Mouse (Mus musculus) heart, embryonic 11.5 days (tissue): Measurements from ENCODE around the gene Aifm3. TPM values are rescaled to one million over a fixed set of nuclear protein-coding genes. Genes with fewer than 3 reads are reported as not detected.
A peak's percentile ranks its signal among the peaks of the same experiment; 100 is the strongest.

Experiments
- ATAC-seq: fragments of 200-750 bp; cut with Nextera tagmentation; replicated peaks from 2 replicates; pipeline ENCODE4 v1.8.0; 2017; ENCODE audit warnings: moderate library complexity; ENCODE audit not compliant: insufficient number of reproducible peaks, low FRiP score, low TSS enrichment
- H3K27ac ChIP-seq: fragments of 300-500 bp; sonication (generic); 2 replicates; pipeline ENCODE4 v1.5.1; 2014; ENCODE audit warnings: mild to moderate bottlenecking, low read depth, low read length
- H3K27me3 ChIP-seq: fragments of 300-500 bp; sonication (generic); 2 replicates; pipeline ENCODE4 v1.6.1; 2014; ENCODE audit warnings: mild to moderate bottlenecking, low read length, mixed read lengths; ENCODE audit not compliant: control insufficient read depth, insufficient read depth
- H3K36me3 ChIP-seq: fragments of 300-500 bp; sonication (generic); 2 replicates; pipeline ENCODE4 v1.6.1; 2014; ENCODE audit warnings: mild to moderate bottlenecking, low read length, moderate library complexity, mixed read lengths; ENCODE audit not compliant: control insufficient read depth, insufficient read depth
- H3K4me1 ChIP-seq: fragments of 300-500 bp; sonication (generic); 2 replicates; pipeline ENCODE4 v1.6.1; 2014; ENCODE audit warnings: low read length; ENCODE audit not compliant: control insufficient read depth, insufficient read depth
- H3K4me2 ChIP-seq: fragments of 300-500 bp; sonication (generic); 2 replicates; pipeline ENCODE4 v1.6.1; 2014; ENCODE audit warnings: mild to moderate bottlenecking, moderate library complexity
- H3K4me3 ChIP-seq: fragments of 300-500 bp; sonication (generic); 2 replicates; pipeline ENCODE4 v1.5.1; 2014; ENCODE audit warnings: low read depth, low read length
- H3K9ac ChIP-seq: fragments of 300-500 bp; sonication (generic); 2 replicates; pipeline ENCODE4 v1.6.1; 2014; ENCODE audit warnings: mild to moderate bottlenecking, low read depth, low read length, moderate library complexity
- H3K9me3 ChIP-seq: fragments of 300-500 bp; sonication (generic); replicated peaks from 2 replicates; pipeline ENCODE4 v1.6.1; 2016; ENCODE audit warnings: low read length; ENCODE audit not compliant: control insufficient read depth
- WGBS: fragments of 180-500 bp; shearing (Covaris S2); extraction: QIAGEN DNeasy Blood & Tissue Kit; methylation state at CpG from one replicate; pipeline ENCODE4 v1.1.7; 2014; ENCODE audit not compliant: insufficient replicate concordance; 5-methylcytosine and 5-hydroxymethylcytosine counted together
- polyA plus RNA-seq: library from polyadenylated mRNA; unstranded; fragments of >200 nt; fragmentation: Nextera tagmentation; extraction: Ambion mirVana; gene quantifications from 2 replicates; pipeline ENCODE4 v1.2.1, GENCODE M21; 2014

Aifm3 gene
- polyA plus RNA-seq, 1 experiment from 2014 or later, result 0.54 TPM

DNA sequence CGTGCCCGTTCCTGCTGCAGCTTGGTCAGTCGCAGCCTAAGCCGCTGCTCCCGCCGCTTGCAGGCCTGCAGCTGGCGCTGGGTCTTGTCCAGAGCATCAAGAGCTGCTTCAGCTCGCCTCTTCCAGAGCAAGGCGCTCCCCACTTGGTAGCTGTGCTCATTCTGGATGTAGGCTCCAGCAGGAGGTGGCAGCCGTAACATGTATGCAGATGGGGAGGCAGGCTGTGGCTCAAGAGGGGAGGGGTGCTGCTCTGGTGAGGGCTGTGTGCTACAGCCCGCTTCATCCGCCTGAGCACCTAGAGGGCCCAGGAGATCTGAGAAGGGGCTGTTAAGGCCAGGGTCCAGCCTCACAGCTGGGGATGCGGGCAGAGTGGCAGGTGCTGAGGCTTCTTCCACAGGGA lies 38.9 kb downstream of the Aifm3 start:
- H3K4me3 ChIP-seq, result no peak overlapping the region
- no peak overlapping the region for H3K27ac ChIP-seq
- peaks cover 16% of the 10 kb centered on the region for H3K4me1 ChIP-seq
- WGBS, result 83% methylated on average over 13 of the region's 13 CpGs
- no peak for ATAC-seq
- no peaks in the 10 kb centered on the region for H3K9me3 ChIP-seq
- no peak overlapping the region for H3K9ac ChIP-seq
- H3K4me2 ChIP-seq, result no peak overlapping the region
- peaks cover 33% of the 10 kb centered on the region for H3K36me3 ChIP-seq
- H3K27me3 ChIP-seq, result no peaks in the 10 kb centered on the region

DNA sequence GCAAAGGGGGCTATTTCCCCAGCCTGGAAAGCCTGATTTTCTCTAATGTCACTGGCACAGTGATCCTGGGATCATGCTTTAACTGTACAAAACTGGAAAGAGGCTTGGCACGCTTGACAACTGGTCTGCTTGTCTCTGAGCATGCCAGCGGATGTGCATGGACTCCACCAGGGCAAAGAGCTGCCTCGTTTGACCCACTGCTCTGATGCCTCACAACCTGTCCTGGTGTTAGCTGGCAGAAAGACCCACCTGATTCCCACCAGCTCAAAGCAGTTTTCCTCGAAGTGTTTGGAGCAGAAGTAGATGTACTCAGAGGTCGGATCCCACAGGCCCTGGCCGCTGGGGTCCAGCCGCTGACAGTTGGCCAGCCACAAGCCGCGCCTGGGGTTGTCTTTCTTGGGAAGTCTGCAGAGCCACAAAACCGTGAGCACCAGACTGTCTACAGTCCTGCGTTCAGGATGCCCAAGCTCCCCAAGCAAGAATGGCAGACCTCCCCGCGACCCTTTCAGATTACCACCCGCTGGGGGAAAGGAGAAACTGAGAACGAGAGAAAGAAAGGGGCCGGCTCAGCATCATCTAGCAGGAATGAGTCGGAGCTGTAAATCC lies 40.7 kb downstream of the Aifm3 start:
- Histone ChIP-seq H3K4me2 (peak overlapping the region; percentile 91), H3K4me3 (peak overlapping the region; percentile 64), H3K4me1 (peaks cover 16% of the 10 kb centered on the region), H3K36me3 (peaks cover 23% of the 10 kb centered on the region), H3K9me3 (no peaks in the 10 kb centered on the region), H3K9ac (peak overlapping the region; percentile 83), H3K27ac (peak overlapping the region; percentile 92), H3K27me3 (no peaks in the 10 kb centered on the region)
- 16% methylated on average over 17 of the region's 17 CpGs for WGBS
- ATAC-seq, result 0 out of 2 replicates have a peak, but pooled peaks have one; percentile 7

GRCm38 (mm10) chr16:17530640-17531288 lies 41.4 kb downstream of the Aifm3 start, which contains the start of gene Thap7:
Thap7 (minus strand) TSS chr16:17531136.
- no peaks in the 10 kb centered on the region for H3K9me3 ChIP-seq
- H3K4me3 ChIP-seq, result peak within 1 kb of the TSS; percentile 64
- peak within 1 kb of the TSS; percentile 91 for H3K4me2 ChIP-seq
- WGBS, result under 1% methylated on average over 67 of the region's 67 CpGs
- peaks cover 17% of the 10 kb centered on the region for H3K36me3 ChIP-seq
- H3K27ac ChIP-seq, result peak within 1 kb of the TSS; percentile 92
- H3K27me3 ChIP-seq, result no peaks in the 10 kb centered on the region
- H3K9ac ChIP-seq, result peak within 1 kb of the TSS; percentile 83
- peaks cover 16% of the 10 kb centered on the region for H3K4me1 ChIP-seq
- ATAC-seq, result peak; percentile 92

DNA sequence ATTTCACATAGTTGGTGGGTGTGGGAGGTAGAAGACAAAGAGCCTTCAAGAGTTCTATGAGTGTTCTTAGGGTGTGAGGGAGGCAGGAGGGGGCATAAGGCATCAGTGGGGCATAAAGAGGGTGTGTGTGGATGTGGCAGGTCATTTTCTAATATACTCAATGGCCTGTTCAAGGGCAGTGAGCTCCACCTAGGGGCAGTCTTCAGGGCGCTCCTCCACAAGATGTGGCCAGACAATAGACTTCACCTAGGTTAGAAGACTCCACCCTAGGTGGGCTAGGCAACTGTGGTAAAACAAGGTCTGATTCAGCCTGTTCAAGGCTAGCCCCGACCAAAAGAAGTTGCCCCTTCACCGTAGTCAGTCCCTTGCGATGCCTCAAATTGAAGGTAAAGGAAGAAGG lies 42.9 kb downstream of the Aifm3 start:
- peaks cover 11% of the 10 kb centered on the region for H3K36me3 ChIP-seq
- no peak overlapping the region for H3K4me2 ChIP-seq
- H3K9me3 ChIP-seq, result no peaks in the 10 kb centered on the region
- peaks cover 16% of the 10 kb centered on the region for H3K4me1 ChIP-seq
- no peaks in the 10 kb centered on the region for H3K27me3 ChIP-seq
- WGBS, result 44% methylated on average over 4 of the region's 4 CpGs
- H3K9ac ChIP-seq, result no peak overlapping the region
- H3K27ac ChIP-seq, result no peak overlapping the region
- no peak overlapping the region for H3K4me3 ChIP-seq
- ATAC-seq, result no peak

GRCm38 (mm10) chr16:17532676-17533329 lies 43.4 kb downstream of the Aifm3 start:
- no peak for ATAC-seq
- no peak overlapping the region for H3K27ac ChIP-seq
- no peak overlapping the region for H3K4me2 ChIP-seq
- H3K27me3 ChIP-seq, result no peaks in the 10 kb centered on the region
- no peak overlapping the region for H3K4me3 ChIP-seq
- no peak overlapping the region for H3K9ac ChIP-seq
- 55% methylated on average over 14 of the region's 14 CpGs for WGBS
- H3K9me3 ChIP-seq, result no peaks in the 10 kb centered on the region
- H3K36me3 ChIP-seq, result peaks cover 7% of the 10 kb centered on the region; the same call in 1 of the 2 replicates
- H3K4me1 ChIP-seq, result peaks cover 16% of the 10 kb centered on the region

DNA sequence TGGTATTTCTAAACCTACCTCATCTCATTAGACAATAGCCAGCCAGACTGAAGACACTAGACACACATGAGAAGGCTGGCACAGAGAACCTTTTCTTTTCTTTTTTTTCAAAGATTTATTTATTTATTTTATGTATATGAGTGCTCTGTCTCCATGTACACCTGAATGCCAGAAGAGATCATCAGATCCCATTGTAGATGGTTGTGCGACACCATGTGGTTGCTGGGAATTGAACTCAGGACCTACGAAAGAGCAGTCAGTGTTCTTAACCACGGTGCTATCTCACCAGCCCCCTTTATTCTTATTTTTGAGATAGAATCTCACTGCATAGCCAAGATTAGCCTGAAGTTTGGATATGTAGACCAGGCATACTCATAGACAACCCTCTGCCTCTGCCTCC lies 47.2 kb downstream of the Aifm3 start:
- H3K9ac ChIP-seq, result no peak overlapping the region
- H3K4me3 ChIP-seq, result no peak overlapping the region
- ATAC-seq, result no peak
- 0 out of 2 replicates have a peak, but pooled peaks cover 4% of the 10 kb centered on the region for H3K4me1 ChIP-seq
- H3K27me3 ChIP-seq, result peaks cover 7% of the 10 kb centered on the region
- no peak overlapping the region for H3K4me2 ChIP-seq
- 84% methylated on average over 3 of the region's 3 CpGs for WGBS
- H3K36me3 ChIP-seq, result no peaks in the 10 kb centered on the region
- H3K27ac ChIP-seq, result no peak overlapping the region
- H3K9me3 ChIP-seq, result no peaks in the 10 kb centered on the region

- H3K27me3 ChIP-seq, result peaks cover 7% of the 10 kb centered on the region
- H3K27ac ChIP-seq, result no peak overlapping the region
- H3K9me3 ChIP-seq, result no peaks in the 10 kb centered on the region
- no peaks in the 10 kb centered on the region for H3K36me3 ChIP-seq
- WGBS, result 69% methylated on average over 2 of the region's 2 CpGs
- no peaks in the 10 kb centered on the region for H3K4me1 ChIP-seq
- no peak for ATAC-seq
- no peak overlapping the region for H3K4me2 ChIP-seq
- H3K4me3 ChIP-seq, result no peak overlapping the region
- no peak overlapping the region for H3K9ac ChIP-seq
Observed at GRCm38 (mm10) chr16:17542632-17543031, 53.2 kb downstream of the Aifm3 start.

- 64% methylated on average over 7 of the region's 7 CpGs for WGBS
- no peak overlapping the region for H3K9ac ChIP-seq
- H3K4me2 ChIP-seq, result no peak overlapping the region
- no peaks in the 10 kb centered on the region for H3K9me3 ChIP-seq
- ATAC-seq, result no peak
- no peaks in the 10 kb centered on the region for H3K36me3 ChIP-seq
- peaks cover 20% of the 10 kb centered on the region for H3K4me1 ChIP-seq
- no peak overlapping the region for H3K4me3 ChIP-seq
- no peak overlapping the region for H3K27ac ChIP-seq
- H3K27me3 ChIP-seq, result no peaks in the 10 kb centered on the region
Observed at GRCm38 (mm10) chr16:17552837-17553236, 63.4 kb downstream of the Aifm3 start.
